Mouse (Mus musculus) liver, adult 2 months (tissue): Measurements from ENCODE around the gene Tcp11l2.

ENCODE experiments used
- CTCF ChIP-seq: fragments of 200-500 bp; IDR thresholded peaks from 2 replicates; pipeline ENCODE4 v1.5.1; 2011; ENCODE audit warnings: low read depth, low read length, control low read depth
- POLR2A ChIP-seq: fragments of 200-500 bp; IDR thresholded peaks from 2 replicates; pipeline ENCODE4 v1.6.1; 2011; ENCODE audit warnings: low read length, control low read depth; ENCODE audit not compliant: insufficient read depth; ENCODE audit errors: extremely low read depth

DNA sequence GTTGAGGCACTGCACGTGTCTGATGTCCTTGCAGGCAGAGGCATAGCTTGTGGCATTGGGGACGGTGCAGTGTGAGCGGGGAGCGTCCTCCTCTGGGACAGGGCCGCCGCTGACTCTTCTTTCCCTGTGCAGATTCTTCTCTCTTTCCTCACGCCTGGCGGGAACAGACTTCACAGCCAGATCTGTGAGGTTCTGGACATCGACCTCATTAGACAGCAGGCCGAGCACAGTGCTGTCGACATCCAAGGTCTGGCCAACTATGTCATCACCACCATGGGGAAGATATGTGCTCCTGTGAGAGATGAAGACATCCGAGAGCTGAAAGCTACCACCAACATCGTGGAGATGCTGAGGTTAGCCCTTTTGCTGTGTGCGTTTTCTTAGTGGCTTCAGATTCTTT lies 14.5 kb downstream of the Tcp11l2 start:
- TF ChIP-seq CTCF = no peak
- TF ChIP-seq POLR2A = no peak
